In the genomic region with DNA sequence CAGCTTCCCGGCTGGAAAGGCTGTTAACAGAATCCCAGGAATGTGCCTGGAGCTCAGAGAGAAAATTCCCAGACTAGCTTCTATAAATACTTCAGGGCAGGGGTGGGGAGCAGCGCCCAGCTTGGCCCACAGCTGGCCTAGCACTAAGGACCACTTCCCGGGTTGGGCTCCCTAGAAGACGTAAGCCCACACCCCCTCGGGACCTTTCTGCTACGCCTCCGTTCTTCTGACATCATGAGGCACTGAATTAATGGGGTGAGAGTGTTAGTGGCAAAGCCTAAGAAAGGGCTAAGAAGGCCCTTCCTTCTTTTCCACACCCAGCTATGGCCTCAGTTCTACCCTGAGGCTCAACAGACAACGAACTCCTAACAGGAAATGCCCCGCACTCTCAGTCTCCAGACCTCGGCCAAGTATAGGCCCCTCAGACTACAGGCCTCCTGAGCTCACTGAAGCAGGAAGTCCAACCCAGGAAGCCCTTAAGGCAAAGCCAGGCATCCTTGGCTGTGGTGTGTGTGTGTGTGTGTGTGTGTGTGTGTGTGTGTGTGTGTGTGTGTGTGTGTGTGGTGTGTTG, we compare ENCODE assay signal across 10 mouse cellular contexts. TPM values are rescaled to one million over a fixed set of nuclear protein-coding genes. Genes with fewer than 3 reads are reported as not detected.
A peak's percentile ranks its signal among the peaks of the same experiment; 100 is the strongest.
DNase-seq lines count a peak whose midpoint lies in the region; ATAC-seq and TF ChIP-seq lines count a peak whose summit lies in the region.
"Had no signal": no experiment of that assay in that cellular context is flagged by ENCODE, and none has a peak within 500 bp of the region (broad histone marks: within the 10 kb centered on the region; RNA-seq: fewer than 3 reads in every experiment).

No protein-coding gene starts in this region.

- intact Hi-C loops in heart, postnatal 25 days (cut with DNase I), result loop anchor here (5.0 kb wide), 1 partner anchor 39 kb away; no protein-coding TSS in a partner anchor

- no peak overlapping the region for H3K4me3 ChIP-seq in cerebellum, adult 2 months (replicated peaks; ENCODE audit: insufficient read depth, low read depth, low read length)

- POLR2A ChIA-PET in Patski (lab: Charles Lee), result interaction anchor here (0.7 kb wide), 1 partner anchor 71 kb away, joined by 5 read pairs; a partner anchor contains a TSS

- no peak for TF ChIP-seq CTCF in Patski (IDR thresholded peaks at IDR 0.05)
- no peak for TF ChIP-seq CTCF in cerebellum, adult 2 months (IDR thresholded peaks at IDR 0.05; ENCODE audit: borderline replicate concordance, insufficient read depth, low read depth, low read length)

- peak; percentile 97 for DNase-seq in heart, adult 11 months
- no peak for DNase-seq in heart, postnatal 25 days (ENCODE audit: low spot score)
- no peak for DNase-seq in Patski (ENCODE audit: low read depth, low spot score)
- DNase-seq in heart, postnatal 4 days, result peak; percentile 60
- DNase-seq in lung, postnatal 10 days, result peak; percentile 79
- no peak for DNase-seq in cerebellum, adult 2 months
- DNase-seq in cerebellum, adult 8-10 months, result no peak
- DNase-seq in thymus, postnatal 4 days, result no peak
- DNase-seq: right cerebral cortex, postnatal 4 days had no signal

- no peaks in the 10 kb centered on the region for H3K27me3 ChIP-seq in Patski
- no peaks in the 10 kb centered on the region for H3K27me3 ChIP-seq in cerebellum, adult 2 months (ENCODE audit: control insufficient read depth, insufficient read depth, low read length)

- CTCF ChIA-PET in Patski (lab: Charles Lee), result interaction anchor here (1.0 to 1.7 kb wide), 2 partner anchors 11 to 61 kb away, joined by 3 to 4 read pairs; no protein-coding TSS in a partner anchor

- peak; percentile 49 for ATAC-seq in Patski

- H3K27ac ChIP-seq in cerebellum, adult 2 months (ENCODE audit: insufficient read depth, low read length), result no peak overlapping the region

- 88% methylated on average over 10 of the region's 10 CpGs for WGBS in cerebellum, adult 2 months

- no peak for TF ChIP-seq POLR2A in cerebellum, adult 2 months (IDR thresholded peaks at IDR 0.05; ENCODE audit: borderline replicate concordance, insufficient read depth, low read length)

- peaks cover 5% of the 10 kb centered on the region for H3K4me1 ChIP-seq in cerebellum, adult 2 months (ENCODE audit: control insufficient read depth, insufficient read depth, low read length)

- in situ Hi-C loops in Patski (cut with MboI; ENCODE audit: low pct_unique_long_range_greater_than_20kb), result no loop called here

RNA-seq across cellular contexts. Expression of a gene that starts 51.5 kb away (rescaled TPM):
- not detected for total RNA-seq in heart, postnatal 25 days (2021)
- polyA plus RNA-seq in Patski (2021), result not detected
- not detected for total RNA-seq in heart, postnatal 4 days (2021)
- polyA plus RNA-seq in cerebellum, adult 2 months (2012; rRNA removed), result not detected in 2 replicates
- total RNA-seq: layer of hippocampus, postnatal 10 days had no signal

Comparison
In these comparisons a context has a peak if more than half of its experiments do, and no peak if none do; other contexts are left out.
1. DNase-seq: peak in heart, adult 11 months (single experiment), heart, postnatal 4 days (single experiment) and lung, postnatal 10 days (single experiment); none in heart, postnatal 25 days (single experiment), Patski (single experiment), cerebellum, adult 2 months (0 of 2), cerebellum, adult 8-10 months (single experiment) and thymus, postnatal 4 days (single experiment).